Mouse (Mus musculus): ENCODE data around the gene R3hdm2. TPM values are rescaled to one million over a fixed set of nuclear protein-coding genes. Genes with fewer than 3 reads are reported as not detected.

The R3hdm2 gene
- total and polyA plus RNA-seq, 3 experiments = 8.2 to 60.6 TPM; not detected in 1

- no peaks in the 10 kb centered on the region for H3K79me2 ChIP-seq (ENCODE audit: control insufficient read depth, insufficient read depth, low read length, poor library complexity)
- TF ChIP-seq MYB (IDR thresholded peaks at IDR 0.05; ENCODE audit: low read depth, low read length) (no peak), SIN3A (IDR thresholded peaks at IDR 0.05; ENCODE audit: low read length) (no peak), MEF2A (IDR thresholded peaks at IDR 0.05; ENCODE audit: extremely low read depth, insufficient replicate concordance, low read depth, low read length, poor library complexity, severe bottlenecking) (no peak), EP300 (IDR thresholded peaks at IDR 0.05; ENCODE audit: low read depth in 1 of 2, low read length in 2 of 2) (no peak), KAT2A (conservative IDR thresholded peaks at IDR 0.05; ENCODE audit: low read depth, low read length) (no peak), E2F4 (IDR thresholded peaks at IDR 0.05; ENCODE audit: borderline replicate concordance, low read depth, low read length) (no peak), POLR2A (IDR thresholded peaks at IDR 0.05; ENCODE audit: control insufficient read depth in 1 of 2, insufficient read depth in 1 of 2, low read depth in 1 of 2, low read length in 2 of 2, poor library complexity in 1 of 2) (no peak), TAL1 (IDR thresholded peaks at IDR 0.05; ENCODE audit: low read length) (no peak), NELFE (IDR thresholded peaks at IDR 0.05; ENCODE audit: low read depth, low read length) (no peak), CHD2 (IDR thresholded peaks at IDR 0.05; ENCODE audit: low read length) (no peak), MAFK (IDR thresholded peaks at IDR 0.05; ENCODE audit: borderline replicate concordance, low read depth, low read length) (no peak), RCOR1 (IDR thresholded peaks at IDR 0.05; ENCODE audit: low read depth, low read length) (no peak), USF1 (IDR thresholded peaks at IDR 0.05; ENCODE audit: low read depth, low read length) (no peak)
- no peak overlapping the region for H3K27ac ChIP-seq (ENCODE audit: control insufficient read depth, low read depth, low read length)
- no peaks in the 10 kb centered on the region for H3K9me3 ChIP-seq (replicated peaks; ENCODE audit: insufficient read depth, low read length)
- H3K4me1 ChIP-seq (ENCODE audit: control insufficient read depth in 1 of 2, insufficient read depth in 2 of 2, low read length in 2 of 2) = no peaks in the 10 kb centered on the region
- no peaks in the 10 kb centered on the region; a peak in 2 of 4 replicates for H3K36me3 ChIP-seq (ENCODE audit: control insufficient read depth in 1 of 2, insufficient read depth in 2 of 2, low read length in 2 of 2)
- DNase-seq (ENCODE audit: low read depth, low spot score) = no peak
- no peak overlapping the region for H3K9ac ChIP-seq (ENCODE audit: control insufficient read depth, low read depth, low read length, poor library complexity, severe bottlenecking)
- H3K4me3 ChIP-seq (ENCODE audit: control insufficient read depth in 1 of 2, insufficient read depth in 1 of 2, low read depth in 2 of 2, low read length in 2 of 2) = no peak overlapping the region
- no peaks in the 10 kb centered on the region for H3K27me3 ChIP-seq (ENCODE audit: control insufficient read depth in 1 of 2, insufficient read depth in 2 of 2, low read length in 2 of 2)
Observed at GRCm38 (mm10) chr10:127412101-127412500, 32.0 kb downstream of the R3hdm2 start.

DNA sequence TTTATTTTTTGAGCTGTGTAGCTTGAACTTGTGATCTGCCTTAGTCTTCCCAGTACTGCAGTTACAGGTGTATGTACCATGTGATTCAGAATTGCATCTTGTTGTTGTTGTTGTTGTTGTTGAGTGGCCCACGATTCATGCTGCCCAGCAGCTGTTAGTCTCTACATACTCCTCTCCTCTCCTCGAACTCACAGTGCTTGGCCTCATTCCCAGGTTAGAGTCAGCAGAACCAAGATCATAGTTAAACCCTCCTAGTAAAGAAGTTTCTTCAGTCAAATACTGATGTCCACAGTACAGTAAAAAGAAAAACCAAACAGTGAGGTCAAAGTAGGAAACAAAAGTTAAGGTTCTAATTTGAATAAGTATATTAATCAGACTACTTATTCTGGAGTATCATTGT is 32.6 kb downstream of the R3hdm2 start:
- no peak for TF ChIP-seq MAX (IDR thresholded peaks at IDR 0.05; ENCODE audit: low read length)
- TF ChIP-seq NELFE (IDR thresholded peaks at IDR 0.05; ENCODE audit: low read depth, low read length) = no peak
- TF ChIP-seq BHLHE40 (IDR thresholded peaks at IDR 0.05; ENCODE audit: borderline replicate concordance, low read depth, low read length) = no peak
- TF ChIP-seq MXI1 (IDR thresholded peaks at IDR 0.05; ENCODE audit: low read depth, low read length) = no peak
- no peak for TF ChIP-seq ZC3H11A (IDR thresholded peaks at IDR 0.05; ENCODE audit: low read depth, low read length)
- TF ChIP-seq POLR2AphosphoS2 (IDR thresholded peaks at IDR 0.05; ENCODE audit: low read length) = no peak
- no peak for TF ChIP-seq POLR2AphosphoS5 (IDR thresholded peaks at IDR 0.05; ENCODE audit: borderline replicate concordance, low read depth, low read length)
- no peak for TF ChIP-seq E2F4 (IDR thresholded peaks at IDR 0.05; ENCODE audit: borderline replicate concordance, low read depth, low read length)
- no peak for TF ChIP-seq MYC (IDR thresholded peaks at IDR 0.05; ENCODE audit: low read depth, low read length)
- no peak for TF ChIP-seq MAZ (IDR thresholded peaks at IDR 0.05; ENCODE audit: low read depth, low read length)
- TF ChIP-seq TAL1 (IDR thresholded peaks at IDR 0.05; ENCODE audit: low read length) = no peak
- no peak for TF ChIP-seq TCF12 (IDR thresholded peaks at IDR 0.05; ENCODE audit: low read depth, low read length)
- no peak for TF ChIP-seq USF2 (IDR thresholded peaks at IDR 0.05; ENCODE audit: borderline replicate concordance in 1 of 2, insufficient read depth in 1 of 2, low read depth in 1 of 2, low read length in 2 of 2)
- TF ChIP-seq KAT2A (conservative IDR thresholded peaks at IDR 0.05; ENCODE audit: low read depth, low read length) = no peak
- no peak for TF ChIP-seq ZMIZ1 (IDR thresholded peaks at IDR 0.05; ENCODE audit: low read depth, low read length)
- no peak for TF ChIP-seq USF1 (IDR thresholded peaks at IDR 0.05; ENCODE audit: low read depth, low read length)
- no peak for TF ChIP-seq SMC3 (IDR thresholded peaks at IDR 0.05; ENCODE audit: low read depth, low read length)
- no peak for TF ChIP-seq MYB (IDR thresholded peaks at IDR 0.05; ENCODE audit: low read depth, low read length)
- TF ChIP-seq UBTF (IDR thresholded peaks at IDR 0.05; ENCODE audit: borderline replicate concordance, insufficient read depth, low read depth, low read length) = no peak
- TF ChIP-seq ZNF384 (IDR thresholded peaks at IDR 0.05; ENCODE audit: low read depth, low read length) = no peak
- Histone ChIP-seq H3K27me3 (ENCODE audit: control insufficient read depth in 1 of 2, insufficient read depth in 2 of 2, low read length in 2 of 2) (no peaks in the 10 kb centered on the region), H3K4me1 (ENCODE audit: control insufficient read depth in 1 of 2, insufficient read depth in 2 of 2, low read length in 2 of 2) (no peaks in the 10 kb centered on the region), H3K9me3 (replicated peaks; ENCODE audit: insufficient read depth, low read length) (no peaks in the 10 kb centered on the region), H3K27ac (ENCODE audit: control insufficient read depth, low read depth, low read length) (no peak overlapping the region), H3K4me3 (ENCODE audit: control insufficient read depth in 1 of 2, insufficient read depth in 1 of 2, low read depth in 2 of 2, low read length in 2 of 2) (no peak overlapping the region), H3K36me3 (ENCODE audit: control insufficient read depth in 1 of 2, insufficient read depth in 2 of 2, low read length in 2 of 2) (no peaks in the 10 kb centered on the region; a peak in 2 of 4 replicates), H3K79me2 (ENCODE audit: control insufficient read depth, insufficient read depth, low read length, poor library complexity) (no peaks in the 10 kb centered on the region), H3K9ac (ENCODE audit: control insufficient read depth, low read depth, low read length, poor library complexity, severe bottlenecking) (no peak overlapping the region)
- no peak for DNase-seq (ENCODE audit: low read depth, low spot score)

Measured in MEL (cell line).